Mouse (Mus musculus) cerebellum, postnatal 10 days (tissue): ENCODE measurements around the gene Ssbp3.

ENCODE experiments used
- DNase-seq, 2 experiments: peaks; one replicate each; pipeline ENCODE4 v3.0.0; 2021; ENCODE audit warnings: mixed read lengths in 2 of 2

The Ssbp3 gene

GRCm38 (mm10) chr4:106907701-106908425 lies 2.6 kb upstream of the Ssbp3 start:
- peak in 1 of 2 experiments; percentile 35 for DNase-seq

DNA sequence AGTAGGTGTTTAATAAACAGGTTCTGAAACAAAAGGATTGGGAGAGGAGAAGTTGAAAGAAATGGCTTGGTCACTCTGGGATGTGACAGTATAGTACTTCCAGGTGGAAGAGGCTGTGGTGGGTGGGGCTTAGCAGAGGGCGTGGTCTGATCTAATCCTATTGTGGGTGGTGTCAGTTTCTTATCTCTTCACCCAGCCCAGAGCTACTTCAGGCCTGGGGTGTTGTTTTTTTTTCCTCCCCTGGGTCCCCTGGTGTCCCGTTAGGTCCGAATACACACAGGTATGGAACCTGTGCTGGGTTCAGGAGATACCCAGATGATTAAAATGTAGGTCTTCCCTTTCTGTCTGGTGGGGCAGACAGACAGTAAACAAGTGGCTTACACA lies 2.1 kb upstream of the Ssbp3 start:
- peak in 1 of 2 experiments; percentile 37 for DNase-seq

DNA sequence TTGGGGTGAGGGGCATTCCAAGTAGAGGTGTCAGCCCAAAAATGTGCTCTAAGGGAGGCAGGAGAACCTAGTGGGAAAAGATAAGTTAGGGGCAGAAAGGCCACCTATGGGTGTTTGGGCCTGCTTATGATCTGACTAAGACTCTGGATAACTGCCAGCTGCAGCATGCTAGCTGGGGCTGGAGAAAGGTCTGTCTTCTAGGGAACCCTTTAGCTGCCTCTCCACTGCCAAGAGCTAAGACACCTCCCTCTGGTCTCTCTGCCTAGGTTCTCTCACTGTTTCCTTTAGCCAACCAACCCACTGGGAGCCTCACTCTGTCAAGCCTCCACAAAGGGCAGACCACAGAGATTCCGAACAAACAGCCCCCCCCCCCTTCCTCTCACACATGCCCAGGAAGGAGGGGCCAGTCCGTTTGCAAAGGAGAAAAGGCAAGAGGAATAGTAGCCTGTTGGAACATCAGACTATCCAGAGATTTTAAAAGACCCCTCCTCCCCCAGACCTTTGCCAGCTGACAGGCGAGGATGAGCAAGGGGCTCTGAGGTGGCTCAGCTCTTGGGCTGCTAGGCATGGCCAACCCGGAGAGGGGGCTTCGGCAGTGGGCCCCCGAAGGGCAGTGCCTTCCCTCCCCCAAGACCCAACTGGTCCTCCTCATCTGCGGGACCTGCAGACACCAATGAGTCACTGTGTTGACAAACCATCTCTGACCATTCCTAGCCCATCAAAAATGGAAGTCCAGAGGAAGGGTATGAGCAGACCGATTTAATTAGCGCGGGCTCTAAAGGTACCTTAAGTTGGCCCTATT lies 1.4 kb upstream of the Ssbp3 start:
- DNase-seq: peak; percentile 62 to 75

GRCm38 (mm10) chr4:106909797-106910196 lies 704 bp upstream of the Ssbp3 start:
- peak in 1 of 2 experiments; percentile 41 for DNase-seq

DNA sequence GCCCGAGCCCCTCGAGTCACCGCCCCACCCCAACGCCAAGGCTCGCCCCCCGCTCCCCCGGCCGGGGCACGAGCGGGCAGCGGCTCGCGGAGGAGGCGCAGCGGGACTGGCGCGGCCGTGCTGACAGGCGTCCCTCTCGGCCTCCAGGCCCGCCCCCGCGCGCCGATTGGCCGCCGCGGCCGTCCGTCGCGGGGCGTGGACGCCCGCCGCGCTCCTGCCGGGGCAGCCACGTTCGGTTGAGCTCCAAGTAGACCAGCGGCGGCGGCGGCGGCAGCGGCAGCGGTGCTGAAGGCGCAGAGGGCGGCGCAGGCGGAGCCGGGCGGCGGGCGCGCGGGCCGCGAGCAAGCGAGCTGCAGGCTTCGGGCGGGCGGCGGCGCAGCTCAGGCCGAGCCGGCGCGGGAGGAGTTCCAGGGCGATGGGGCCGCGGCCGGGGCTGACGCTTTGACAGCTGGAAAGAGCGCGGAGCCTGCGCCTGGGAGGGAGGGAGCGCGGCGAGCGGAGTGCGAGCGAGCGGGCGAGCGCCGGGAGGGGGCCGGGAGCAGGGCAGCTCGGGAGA lies 823 bp downstream of the Ssbp3 start:
- DNase-seq: peak; percentile 94 to 97

GRCm38 (mm10) chr4:106911951-106912688 lies 1.6 kb downstream of the Ssbp3 start:
- peak; percentile 64 to 65 for DNase-seq

- no peak for DNase-seq
These were observed 2.2 kb downstream of the Ssbp3 start for GRCm38 (mm10) chr4:106912689-106913041.

- DNase-seq: peak; percentile 54 to 56
These were observed 3.0 kb downstream of the Ssbp3 start for GRCm38 (mm10) chr4:106913411-106914049.

- no peak for DNase-seq
These were observed 4.8 kb downstream of the Ssbp3 start for GRCm38 (mm10) chr4:106915265-106915664.

GRCm38 (mm10) chr4:106918263-106918662 lies 7.8 kb downstream of the Ssbp3 start:
- no peak for DNase-seq

DNA sequence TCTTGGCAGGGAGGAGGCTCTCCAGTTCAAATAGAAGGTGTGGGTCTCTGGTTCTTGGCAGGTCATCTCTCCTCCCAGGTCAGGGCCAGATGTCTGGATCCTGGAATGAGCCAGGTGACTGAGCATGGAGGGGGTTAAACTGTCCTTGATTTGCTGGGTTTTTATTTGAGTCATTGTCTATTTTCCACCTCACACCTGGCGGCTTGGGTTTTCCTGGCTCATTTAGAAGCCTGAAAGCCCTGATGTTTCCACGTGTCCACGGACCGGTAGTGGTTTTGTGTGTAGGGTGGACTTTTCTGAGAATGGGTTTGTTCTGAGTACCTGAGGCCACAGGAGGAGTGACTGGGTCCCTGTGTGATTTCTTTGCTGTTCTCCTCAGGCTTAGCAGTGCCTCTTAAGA lies 9.6 kb downstream of the Ssbp3 start:
- DNase-seq: no peak

DNA sequence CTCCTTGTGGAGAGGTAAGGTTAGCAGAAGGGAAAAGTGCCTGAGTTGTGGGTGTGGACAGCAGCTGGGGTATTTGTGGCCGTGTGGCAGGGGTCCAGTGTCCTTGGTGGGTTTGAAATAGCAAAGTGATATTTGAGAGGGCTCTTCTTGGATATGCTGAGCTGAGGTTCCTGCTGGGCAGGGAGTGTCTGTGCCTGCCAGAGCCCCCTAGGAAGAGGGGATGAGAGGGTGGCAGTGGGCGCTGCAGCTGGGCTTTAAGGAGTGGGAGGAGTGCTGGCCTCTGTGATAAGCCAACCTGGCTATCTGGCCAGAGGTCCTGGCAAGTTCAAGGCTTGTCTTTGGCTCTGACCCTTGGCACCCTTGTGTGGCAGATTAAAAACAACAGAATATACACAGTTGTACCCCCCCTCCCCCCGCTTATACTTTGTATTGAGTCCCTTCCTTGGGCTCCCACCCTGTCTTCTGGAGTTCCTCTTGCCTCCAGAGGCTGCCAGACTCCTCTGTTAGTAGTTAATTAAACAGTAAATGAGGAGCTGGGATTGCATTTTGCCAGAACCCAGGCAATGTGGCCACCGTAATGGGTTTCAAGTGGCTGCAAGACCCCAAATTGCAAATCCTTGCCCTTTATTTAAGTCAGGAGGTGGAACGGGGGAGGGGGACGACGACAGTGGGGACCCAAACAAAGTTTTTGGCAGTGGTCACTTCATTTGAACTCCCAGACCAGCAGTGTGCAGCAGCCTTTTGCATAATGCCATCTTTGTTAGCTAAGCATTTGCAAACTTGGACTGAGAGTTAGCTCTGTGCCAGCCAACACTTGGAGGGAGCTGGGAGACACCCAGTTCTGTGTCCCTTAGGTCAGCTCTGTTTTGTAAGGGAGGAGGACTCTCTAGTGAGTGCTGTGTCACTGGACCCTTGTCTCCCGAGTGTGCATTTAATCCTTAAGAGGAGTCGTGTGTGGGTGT lies 11.2 kb downstream of the Ssbp3 start:
- DNase-seq: peak in 1 of 2 experiments; percentile 48

DNA sequence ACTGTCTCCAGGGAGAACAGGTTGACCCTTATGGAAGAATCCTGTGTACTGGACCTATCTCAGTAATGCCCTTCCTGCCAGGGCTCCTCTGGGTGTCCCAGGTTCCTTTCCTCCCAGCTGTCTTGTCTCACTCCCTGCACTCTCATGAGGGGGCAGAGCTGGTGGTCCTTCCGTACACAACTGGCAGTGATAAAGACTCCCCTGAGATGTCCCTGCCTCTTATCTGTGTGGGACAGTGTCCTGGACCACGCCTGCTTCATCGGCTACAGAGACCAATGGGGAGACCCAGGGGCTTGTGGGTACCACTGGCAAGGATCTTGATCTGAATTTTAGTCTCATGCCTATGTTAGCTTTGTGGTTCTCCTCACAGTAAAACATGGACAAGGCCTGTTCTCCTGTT lies 12.4 kb downstream of the Ssbp3 start:
- no peak for DNase-seq

DNA sequence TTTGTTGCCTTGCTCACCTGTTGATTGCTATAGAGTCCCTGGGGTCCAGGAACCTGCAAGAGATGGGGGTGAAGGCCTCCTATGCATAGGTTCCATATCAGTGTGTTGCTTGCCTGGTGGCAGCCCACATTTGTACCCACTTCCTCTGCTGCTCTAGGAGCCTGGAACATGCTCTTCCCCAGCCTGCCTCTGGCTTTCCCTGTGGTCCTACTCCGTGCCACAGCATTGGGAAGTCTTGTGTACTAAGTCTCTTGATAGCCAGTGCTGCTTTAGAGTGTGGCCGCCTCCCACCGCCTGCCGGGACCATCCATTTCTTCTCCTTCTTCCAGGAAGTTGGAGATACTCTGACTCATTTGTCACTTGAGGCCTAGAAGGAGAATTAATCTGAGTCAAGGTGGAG lies 13.7 kb downstream of the Ssbp3 start:
- DNase-seq: no peak

DNA sequence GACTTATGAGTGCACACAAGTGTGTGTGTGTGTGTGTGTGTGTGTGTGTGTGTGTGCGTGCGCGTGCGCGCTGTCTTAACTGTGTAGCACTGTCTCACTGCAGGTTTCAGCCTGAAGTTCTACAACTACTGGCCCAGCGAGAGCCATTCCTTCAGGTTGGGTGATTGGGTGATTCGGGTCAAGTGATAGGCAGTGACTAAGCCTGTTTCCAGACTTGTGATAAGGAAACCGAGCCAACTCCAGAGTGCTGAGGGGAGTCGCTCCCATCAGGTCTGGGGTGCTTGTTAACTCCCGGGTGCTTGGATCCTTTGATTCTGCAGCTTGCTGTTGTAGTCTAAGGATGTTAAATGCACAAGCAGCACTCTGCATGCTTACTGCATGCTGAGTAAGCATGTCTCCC lies 14.4 kb downstream of the Ssbp3 start:
- no peak for DNase-seq

GRCm38 (mm10) chr4:106926401-106926800 lies 15.9 kb downstream of the Ssbp3 start:
- peak; percentile 78 to 84 for DNase-seq

DNA sequence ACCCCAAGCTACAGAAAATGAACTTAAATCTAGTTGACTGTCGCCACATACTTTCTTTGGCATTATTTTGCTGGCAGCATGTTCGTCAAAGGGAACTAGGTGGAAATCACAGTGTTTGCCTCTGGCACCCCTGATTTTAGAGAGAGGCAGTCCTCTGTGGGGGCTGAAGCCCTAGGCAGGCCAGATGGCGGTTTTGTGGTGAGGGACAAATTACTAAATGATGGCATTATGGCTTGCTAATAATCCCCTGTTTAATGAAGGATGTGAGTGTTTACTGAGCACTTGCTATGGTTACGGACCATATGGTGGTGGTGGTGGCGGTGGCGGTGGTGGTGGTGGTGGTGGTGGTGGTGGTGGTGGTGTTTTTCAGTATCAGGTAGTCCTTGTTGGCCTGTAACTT lies 16.5 kb downstream of the Ssbp3 start:
- no peak for DNase-seq

DNA sequence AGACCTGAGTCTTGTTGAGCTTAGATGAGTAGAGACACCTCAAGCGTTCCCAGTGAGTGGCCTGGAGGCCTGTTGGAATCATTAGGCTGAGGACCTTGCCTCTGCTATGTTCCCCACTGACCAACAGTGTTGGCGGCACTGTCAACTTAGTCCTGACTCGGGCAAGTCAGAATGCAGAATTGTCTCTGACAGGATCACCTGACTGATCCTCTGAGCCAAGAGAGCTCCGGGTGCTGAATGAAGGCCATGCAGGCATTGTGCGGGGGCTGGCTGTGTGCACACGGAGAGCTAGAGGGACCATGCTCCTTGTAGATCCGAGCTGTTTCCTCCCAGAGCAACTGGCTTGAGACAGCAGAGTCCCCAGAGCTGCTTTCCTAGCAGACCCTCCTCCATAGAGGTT lies 18.5 kb downstream of the Ssbp3 start:
- DNase-seq: peak; percentile 51 to 70

GRCm38 (mm10) chr4:106932583-106932982 lies 22.1 kb downstream of the Ssbp3 start:
- no peak for DNase-seq

DNA sequence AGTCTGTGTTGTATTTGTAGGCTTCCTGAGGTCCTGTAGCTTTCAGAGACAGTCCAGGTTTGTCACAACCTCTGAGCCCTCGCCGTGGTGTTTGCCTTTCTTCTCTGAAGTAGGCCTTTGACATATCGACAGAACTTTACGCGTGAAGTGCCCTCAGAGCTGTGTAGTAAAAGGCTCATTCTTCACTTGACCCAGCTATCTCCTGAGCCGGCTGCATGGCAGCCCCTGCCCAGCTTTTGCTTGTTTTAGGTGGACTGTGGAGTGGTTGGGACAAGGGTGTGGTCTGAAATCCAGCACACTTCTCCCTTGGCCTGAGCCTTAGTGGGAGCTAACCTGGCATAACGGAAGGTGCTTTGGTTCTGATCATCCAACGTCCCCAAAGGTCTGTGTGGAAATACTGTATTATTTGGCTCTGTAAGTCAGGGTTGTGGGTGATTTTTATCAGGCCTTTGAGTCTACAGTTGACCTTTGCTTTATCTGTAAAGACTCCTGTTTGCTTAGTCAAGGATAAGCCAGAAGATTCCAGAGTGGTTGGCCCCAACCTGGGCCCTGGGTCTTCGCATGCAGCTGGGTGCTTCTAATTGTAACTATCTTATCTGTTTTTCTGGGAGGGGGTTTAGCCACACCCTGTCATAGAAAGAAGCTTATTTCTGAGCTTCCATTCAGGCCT lies 23.4 kb downstream of the Ssbp3 start:
- no peak for DNase-seq
